Mouse (Mus musculus) urinary bladder, postnatal 25 days (tissue): Measurements from ENCODE around the gene Galk1.
A peak's percentile ranks its signal among the peaks of the same experiment; 100 is the strongest.

Source experiments
- DNase-seq: peaks from one replicate; pipeline ENCODE4 v3.0.0; 2022; ENCODE audit warnings: low spot score

Galk1 gene

DNA sequence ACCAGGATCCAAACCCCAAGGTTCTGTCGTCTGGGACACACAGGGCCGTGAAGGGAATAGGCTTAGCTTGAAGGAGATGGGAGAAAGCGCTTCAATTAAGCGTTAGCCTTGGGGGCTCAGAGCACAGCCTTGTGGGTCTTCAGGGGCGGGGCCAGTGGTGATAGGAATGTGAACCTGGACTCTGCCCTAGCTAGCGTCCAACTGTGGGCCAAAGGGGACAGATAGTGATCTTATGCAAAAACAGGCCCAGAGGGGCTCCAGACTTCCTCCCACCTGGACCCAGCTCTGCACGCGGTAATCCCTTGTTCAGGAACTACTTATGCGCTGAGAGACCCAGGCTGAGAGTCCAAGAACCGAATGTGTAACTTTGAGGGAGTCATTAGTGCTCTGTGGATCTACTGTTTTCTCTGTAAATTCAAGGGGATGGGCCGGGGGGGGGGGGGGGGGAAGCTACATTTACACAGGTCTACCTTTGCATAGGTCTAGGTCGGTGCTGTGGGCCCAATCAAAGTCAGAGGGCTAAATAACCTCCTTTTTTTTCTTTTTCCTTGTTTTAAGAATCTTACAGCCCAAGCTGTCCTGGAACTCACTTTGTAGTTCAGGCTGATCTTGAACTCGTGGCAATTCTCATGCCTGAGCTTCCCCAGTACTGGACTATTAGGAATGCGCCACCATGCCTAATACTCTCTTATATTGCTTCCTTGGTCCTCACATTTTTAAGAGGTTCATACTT lies 824 bp downstream of the Galk1 start:
- no peak for DNase-seq

- no peak for DNase-seq
Observed at GRCm38 (mm10) chr11:116010948-116011347, 1.6 kb downstream of the Galk1 start.

GRCm38 (mm10) chr11:116010146-116010545 lies 2.4 kb downstream of the Galk1 start:
- no peak for DNase-seq

GRCm38 (mm10) chr11:116009661-116010060 lies 2.9 kb downstream of the Galk1 start:
- no peak for DNase-seq

DNA sequence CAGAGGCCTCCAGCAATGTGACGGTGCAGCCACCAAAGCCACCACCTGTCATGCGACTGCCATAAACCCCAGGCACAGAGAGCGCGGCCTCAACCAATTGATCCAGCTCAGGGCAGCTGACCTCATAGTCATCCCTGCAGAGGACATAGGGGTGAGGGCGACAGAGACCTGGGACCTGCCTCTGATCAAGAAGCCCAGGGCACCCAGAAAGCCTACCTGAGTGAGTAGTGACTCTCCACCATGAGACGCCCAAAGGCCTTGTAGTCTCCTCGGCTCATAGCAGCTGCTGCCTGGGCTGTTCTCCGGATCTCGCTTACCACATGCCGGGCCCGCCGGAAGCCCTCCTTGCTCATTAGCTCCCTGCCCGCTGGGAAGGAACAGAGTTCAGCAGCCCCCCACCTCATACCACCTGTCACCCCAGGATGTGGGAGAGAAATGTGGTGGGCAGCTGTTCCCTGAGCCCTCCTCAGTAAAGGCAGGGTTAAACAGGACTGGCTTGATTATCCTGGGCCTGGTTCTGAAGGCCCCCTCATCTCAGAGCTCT lies 3.6 kb downstream of the Galk1 start:
- DNase-seq: no peak

- DNase-seq: no peak
Observed at GRCm38 (mm10) chr11:116008411-116008810, 4.1 kb downstream of the Galk1 start.

GRCm38 (mm10) chr11:116007095-116007850 lies 5.2 kb downstream of the Galk1 start:
- no peak for DNase-seq

- no peak for DNase-seq
Observed at GRCm38 (mm10) chr11:116005701-116006419, 6.7 kb downstream of the Galk1 start.

DNA sequence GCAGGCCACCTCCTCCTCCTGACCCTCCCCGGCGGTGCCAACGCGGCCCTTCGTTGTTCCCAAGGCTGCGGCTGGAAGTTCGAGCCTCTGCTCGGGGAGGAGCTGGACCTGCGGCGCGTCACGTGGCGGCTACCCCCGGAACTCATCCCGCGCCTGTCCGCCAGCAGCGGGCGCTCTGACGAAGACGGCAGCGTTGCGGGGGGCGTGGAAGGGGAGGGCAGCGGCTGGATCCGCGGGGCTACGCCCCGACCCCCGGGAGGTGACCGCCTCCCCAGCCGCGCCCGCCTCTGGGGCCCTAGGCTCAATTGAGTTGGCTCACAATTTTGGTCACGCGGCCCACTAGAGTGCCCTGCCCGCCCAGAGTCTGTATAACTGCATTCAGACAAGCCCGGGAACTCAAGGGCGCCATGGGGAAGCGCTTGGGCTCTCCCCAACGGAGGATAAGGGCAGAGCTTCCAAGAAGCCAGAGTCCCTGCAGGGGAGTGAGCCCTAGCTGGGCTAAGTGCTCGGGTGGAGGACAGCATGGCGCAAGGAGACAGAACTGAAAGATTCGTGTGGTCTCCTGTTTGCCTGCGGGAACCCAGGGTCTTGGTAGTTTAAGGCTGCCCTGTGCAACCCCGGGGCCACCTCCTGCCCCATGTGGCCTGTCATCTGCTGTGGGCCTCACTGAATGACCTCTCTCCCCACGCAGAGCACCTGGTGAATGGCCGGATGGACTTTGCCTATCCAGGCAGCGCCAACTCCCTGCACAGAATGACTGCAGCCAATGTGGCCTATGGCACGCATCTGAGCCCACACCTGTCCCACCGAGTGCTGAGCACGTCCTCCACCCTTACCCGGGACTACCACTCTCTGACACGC lies 7.4 kb downstream of the Galk1 start:
- peak; percentile 69 for DNase-seq

DNA sequence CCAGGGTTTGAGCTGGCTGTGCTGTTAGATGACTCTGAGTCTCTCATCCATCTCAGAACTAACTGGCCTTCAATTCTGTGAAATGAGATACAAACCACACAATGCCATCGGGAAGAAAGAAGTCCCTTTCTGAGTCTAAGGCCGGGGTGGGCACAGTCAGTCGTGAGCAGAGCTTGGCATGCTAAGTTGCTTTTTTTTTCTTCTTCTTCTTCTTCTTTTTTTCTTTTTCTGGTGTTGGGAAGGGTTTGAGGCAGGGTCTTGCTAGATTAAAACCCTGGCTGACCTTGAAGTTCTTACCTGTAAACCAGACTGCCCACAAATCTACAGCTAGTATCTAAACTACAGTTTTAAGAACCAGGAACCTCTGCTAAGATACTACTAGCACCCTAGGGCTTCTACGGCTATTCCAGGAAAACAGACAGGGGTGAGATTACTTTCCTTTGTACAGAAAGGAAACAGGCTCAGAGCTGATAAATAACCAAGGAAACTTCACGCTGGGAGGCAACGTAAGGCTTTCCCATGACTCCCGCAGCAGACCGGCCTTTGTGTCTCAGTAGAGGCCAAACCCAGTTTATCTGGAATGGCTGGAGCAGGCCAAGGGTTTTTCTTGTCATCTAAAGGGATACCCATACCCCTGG lies 8.2 kb downstream of the Galk1 start:
- no peak for DNase-seq

- DNase-seq: no peak
Observed at GRCm38 (mm10) chr11:116002894-116003293, 9.6 kb downstream of the Galk1 start.

DNA sequence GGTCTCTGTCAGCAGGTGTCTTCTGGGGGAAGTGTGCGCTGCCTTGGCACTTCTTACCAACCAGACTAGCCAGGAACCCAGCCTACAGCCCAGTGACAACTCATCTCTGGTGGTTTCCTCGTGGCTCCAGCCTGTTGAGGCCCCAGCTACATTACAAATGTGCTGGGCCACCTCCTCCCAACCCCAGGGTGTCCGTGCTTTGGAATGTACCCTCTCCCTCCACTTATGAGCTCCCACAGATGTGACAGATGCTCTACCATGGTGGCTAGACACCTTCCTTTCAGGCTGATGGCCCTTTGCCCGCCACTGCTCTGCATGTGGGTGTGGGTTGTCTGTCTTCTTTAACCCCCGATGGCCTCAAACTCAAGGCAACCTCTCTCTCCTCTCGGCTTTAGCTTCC lies 10.8 kb downstream of the Galk1 start:
- no peak for DNase-seq

DNA sequence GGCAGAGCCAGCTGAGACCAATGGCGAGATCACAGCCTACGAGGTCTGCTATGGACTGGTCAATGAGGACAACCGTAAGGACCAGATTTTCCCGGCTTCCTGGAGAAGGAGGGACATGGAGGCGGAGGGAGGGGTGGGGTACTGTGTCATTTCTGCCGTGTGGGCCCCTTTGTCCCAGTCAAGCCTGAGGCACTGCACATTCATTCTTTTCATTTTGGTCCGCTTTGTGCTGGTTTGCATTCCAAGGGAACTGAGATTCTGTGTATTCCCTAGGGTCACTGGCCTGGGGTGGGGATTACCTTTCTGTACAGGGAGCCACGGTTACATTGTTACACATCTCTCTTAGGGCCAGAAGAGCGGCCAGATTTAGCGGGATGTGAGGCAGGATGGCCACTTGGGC lies 11.9 kb downstream of the Galk1 start:
- no peak for DNase-seq

DNA sequence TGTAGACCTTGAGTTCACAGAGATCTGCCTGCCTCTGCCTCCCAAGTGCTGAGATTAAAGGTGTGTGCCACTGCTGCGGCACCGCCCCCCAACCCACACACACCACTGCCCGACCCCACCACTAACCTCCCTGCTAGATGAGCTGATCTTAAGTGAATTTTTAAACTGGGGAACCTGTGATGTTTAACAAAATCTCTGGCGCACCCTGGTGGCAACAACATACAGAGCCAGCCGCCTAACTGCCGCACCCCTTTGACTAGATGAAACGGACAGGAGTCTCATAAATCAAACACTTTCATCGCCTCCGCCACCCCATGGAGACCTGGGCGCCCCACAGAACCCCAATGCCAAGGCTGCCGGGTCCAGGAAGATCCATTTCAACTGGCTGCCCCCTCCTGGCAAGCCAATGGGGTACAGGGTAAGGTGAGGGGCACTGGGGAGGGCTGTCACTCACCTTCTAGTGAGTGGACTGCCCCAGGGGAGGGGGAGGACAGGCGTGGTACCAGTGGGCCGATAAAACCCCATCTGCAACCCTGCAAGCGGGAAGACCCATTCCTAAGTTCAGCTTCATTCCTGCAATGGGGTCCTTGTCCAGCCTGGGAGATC lies 12.9 kb downstream of the Galk1 start:
- peak; percentile 60 for DNase-seq

DNA sequence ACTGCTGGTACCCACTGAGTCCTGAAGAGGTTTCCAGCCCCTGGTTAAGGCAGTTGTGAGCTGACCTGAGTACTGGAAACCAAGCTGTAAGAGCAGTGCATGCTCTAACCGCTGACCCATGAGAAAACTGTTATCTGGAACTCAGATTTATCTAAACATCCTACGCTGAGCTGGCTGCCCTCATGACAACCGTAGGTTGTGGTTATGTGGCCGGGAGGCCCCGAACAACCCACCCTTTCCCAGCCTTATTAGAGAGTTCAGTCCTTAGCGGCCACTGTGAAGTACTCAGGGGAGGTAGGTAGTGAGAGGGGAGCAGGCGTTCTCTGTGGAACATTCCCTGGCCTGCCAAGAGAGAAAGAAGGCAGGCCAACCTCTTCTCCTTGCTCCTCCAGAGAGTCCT lies 13.5 kb downstream of the Galk1 start:
- no peak for DNase-seq

- no peak for DNase-seq
Observed at GRCm38 (mm10) chr11:115997662-115998061, 14.9 kb downstream of the Galk1 start.

- DNase-seq: no peak
Observed at GRCm38 (mm10) chr11:115997047-115997446, 15.5 kb downstream of the Galk1 start.

DNA sequence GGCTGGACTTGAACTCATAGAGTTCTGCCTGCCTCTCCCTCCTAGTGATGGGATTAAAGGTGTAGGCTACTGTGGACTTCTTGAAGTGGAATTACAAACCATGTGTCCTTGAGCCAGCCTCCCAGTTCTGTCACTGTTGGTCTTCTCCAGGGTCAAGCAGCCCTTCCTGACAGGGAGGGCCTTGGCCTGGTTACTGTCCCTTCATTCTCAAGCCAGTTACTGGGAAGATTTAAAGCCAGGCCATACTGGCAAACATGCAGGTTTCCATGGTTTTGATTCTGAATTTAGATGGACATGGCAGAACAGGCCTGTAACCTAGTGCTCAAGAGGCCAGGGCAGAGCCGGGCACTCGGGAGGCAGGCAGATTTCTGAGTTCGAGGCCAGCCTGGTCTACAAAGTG lies 17.3 kb downstream of the Galk1 start:
- no peak for DNase-seq

- DNase-seq: no peak
Observed at GRCm38 (mm10) chr11:115992098-115992497, 20.4 kb downstream of the Galk1 start.

DNA sequence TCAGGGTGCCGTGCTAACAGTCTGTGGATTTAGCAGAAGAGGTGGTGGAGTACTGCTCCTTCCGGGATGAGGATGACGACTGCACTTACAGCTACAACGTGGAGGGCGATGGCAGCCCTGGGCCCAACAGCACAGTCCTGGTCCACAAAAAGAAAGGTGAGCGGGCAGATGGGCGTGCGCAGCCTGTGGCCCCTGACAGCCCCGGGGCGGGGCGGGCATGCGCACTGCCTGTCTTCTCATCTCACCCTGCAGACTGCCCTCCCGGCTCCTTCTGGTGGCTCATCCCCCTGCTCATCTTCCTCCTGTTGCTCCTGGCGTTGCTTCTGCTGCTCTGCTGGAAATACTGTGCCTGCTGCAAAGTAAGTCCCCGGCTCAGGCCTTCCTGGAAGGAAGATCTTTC lies 22.8 kb downstream of the Galk1 start:
- no peak for DNase-seq

- DNase-seq: no peak
Observed at GRCm38 (mm10) chr11:115983291-115983690, 29.2 kb downstream of the Galk1 start.
